Mouse (Mus musculus): ENCODE measurements at regions not wholly inside any gene's neighbourhood (a gene's known extent, or its start where the extent isn't known, plus 50 kb on each side); places are given as distances from the start of the nearest gene placed in this dataset.
"Not testable (repeated sequence)": the region's sequence is repeated elsewhere in the genome, so short reads cannot be mapped to it uniquely, and the experiment has no call there.

DNA sequence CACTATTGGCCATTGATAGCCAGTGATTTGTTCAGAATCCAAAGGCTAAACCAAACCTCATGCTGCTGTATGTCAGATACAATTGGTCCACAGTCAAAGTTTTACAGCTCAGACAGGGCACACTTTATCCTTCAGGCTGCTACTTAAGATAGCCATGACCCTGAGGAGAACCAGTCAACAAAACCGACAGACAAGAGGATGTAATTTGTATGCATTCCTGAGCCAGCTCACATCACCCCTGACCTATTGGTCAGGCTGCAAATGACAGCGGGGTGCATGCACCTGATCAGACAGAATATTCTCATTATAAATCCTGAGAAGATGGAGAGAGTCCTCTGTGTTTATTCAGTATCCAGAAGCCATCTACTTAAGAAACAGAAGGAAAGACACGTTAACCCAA lies 315.5 kb upstream of the Pou3f2 start:
- DNase-seq (ENCODE audit: low read depth, low spot score) = no peak

- no peak for DNase-seq (ENCODE audit: low read depth, low spot score)
Observed at GRCm38 (mm10) chr4:22792826-22793225, 304.7 kb upstream of the Pou3f2 start.

DNA sequence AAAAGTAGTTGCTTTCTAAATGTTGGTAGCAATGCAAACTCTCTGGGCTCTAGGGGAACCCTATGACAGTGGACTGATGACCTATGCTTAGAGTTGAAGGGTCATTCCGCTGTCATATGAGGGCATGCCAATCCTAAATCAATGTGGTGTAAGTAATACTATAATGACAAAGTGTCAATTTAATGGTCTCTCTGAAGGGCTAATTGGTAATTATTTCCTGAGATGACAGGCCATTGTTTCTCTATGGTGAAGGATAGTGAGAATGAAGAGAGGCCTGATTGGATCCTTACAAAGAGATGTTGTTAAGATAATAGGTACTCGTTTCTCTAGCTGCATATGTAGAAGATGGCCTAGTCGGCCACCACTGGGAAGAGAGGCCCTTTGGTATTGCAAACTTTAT lies 299.7 kb upstream of the Pou3f2 start:
- DNase-seq (ENCODE audit: low read depth, low spot score) = no peak

- DNase-seq (ENCODE audit: low read depth, low spot score) = not testable (repeated sequence)
Observed at GRCm38 (mm10) chr4:22763026-22763425, 274.9 kb upstream of the Pou3f2 start.
